8 mouse cellular contexts compared by ENCODE assay signal in the genomic region with DNA sequence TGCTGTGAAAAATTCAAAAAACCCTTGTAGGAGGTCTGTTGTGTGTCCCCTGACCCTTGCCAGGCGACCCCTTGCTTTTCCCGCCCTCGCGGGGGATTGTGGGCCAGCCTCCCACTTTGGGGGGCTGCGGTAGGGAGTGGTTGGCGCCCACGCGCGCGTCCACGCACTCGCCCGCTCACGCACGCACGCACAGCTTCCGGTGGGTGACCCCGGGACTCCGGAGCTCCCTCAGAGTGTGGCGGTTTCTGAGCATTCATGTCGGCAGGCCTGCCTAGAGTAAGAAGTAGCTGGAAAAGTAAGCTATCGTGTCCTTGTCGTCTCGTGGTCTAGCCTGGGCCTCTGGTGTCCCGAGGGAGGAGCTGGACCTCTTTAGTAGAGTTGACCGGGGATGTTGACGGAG. TPM values are rescaled to one million over a fixed set of nuclear protein-coding genes. Genes with fewer than 3 reads are reported as not detected.
A peak's percentile ranks its signal among the peaks of the same experiment; 100 is the strongest.
DNase-seq lines count a peak whose midpoint lies in the region; ATAC-seq and TF ChIP-seq lines count a peak whose summit lies in the region.

A gene (minus strand): TSS at position 79 of the 400 bp plus-strand sequence.
A gene (plus strand): TSS at position 190 of the 400 bp plus-strand sequence.

- peak within 1 kb of the TSS; percentile 74 for H3K4me2 ChIP-seq in heart, embryonic 12.5 days
- peak within 1 kb of the TSS; percentile 42 for H3K4me2 ChIP-seq in embryonic facial prominence, embryonic 11.5 days (ENCODE audit: low read depth, low read length)
- peak within 1 kb of the TSS; percentile 50 for H3K4me2 ChIP-seq in hindbrain, embryonic 14.5 days (replicated peaks)
- peak within 1 kb of the TSS; percentile 75 for H3K4me2 ChIP-seq in liver, postnatal 0 days (ENCODE audit: low read depth, low read length)

- H3K9me3 ChIP-seq in heart, embryonic 12.5 days (replicated peaks): no peaks in the 10 kb centered on the region
- no peaks in the 10 kb centered on the region for H3K9me3 ChIP-seq in E14TG2a.4 (ENCODE audit: low read length)
- H3K9me3 ChIP-seq in embryonic facial prominence, embryonic 11.5 days (replicated peaks; ENCODE audit: control insufficient read depth, low read length): no peaks in the 10 kb centered on the region
- no peaks in the 10 kb centered on the region for H3K9me3 ChIP-seq in hindbrain, embryonic 14.5 days (ENCODE audit: control insufficient read depth, low read length)
- no peaks in the 10 kb centered on the region for H3K9me3 ChIP-seq in liver, postnatal 0 days (ENCODE audit: low read length)

- DNase-seq in heart, postnatal 36 days: no peak
- no peak for DNase-seq in embryonic facial prominence, embryonic 11.5 days (ENCODE audit: low spot score)
- DNase-seq in hindbrain, embryonic 14.5 days (ENCODE audit: low spot score): no peak
- peak; percentile 28 for DNase-seq in liver, postnatal 0 days
- peak; percentile 69 for DNase-seq in testis, postnatal 10 days (ENCODE audit: low spot score)
- no peak for DNase-seq in embryo, embryonic 10 days (ENCODE audit: low spot score)

- H3K27ac ChIP-seq in heart, embryonic 12.5 days (ENCODE audit: poor library complexity, severe bottlenecking): peak within 1 kb of the TSS; percentile 94
- peak within 1 kb of the TSS; percentile 88 for H3K27ac ChIP-seq in embryonic facial prominence, embryonic 11.5 days (replicated peaks; ENCODE audit: low read depth, low read length)
- H3K27ac ChIP-seq in hindbrain, embryonic 14.5 days: peak within 1 kb of the TSS; percentile 95
- peak within 1 kb of the TSS; percentile 73 for H3K27ac ChIP-seq in liver, postnatal 0 days (ENCODE audit: low read depth)

- no peak for TF ChIP-seq CTCF in E14TG2a.4 (conservative IDR thresholded peaks at IDR 0.05; ENCODE audit: low read length)
- TF ChIP-seq CTCF in liver, postnatal 0 days (IDR thresholded peaks at IDR 0.05; ENCODE audit: low read depth): no peak

- 0 out of 2 replicates have a peak, but pooled peaks have one; percentile 22 for ATAC-seq in heart, embryonic 12.5 days (ENCODE audit: insufficient number of reproducible peaks, low FRiP score)
- ATAC-seq in embryonic facial prominence, embryonic 11.5 days (replicated peaks; ENCODE audit: insufficient number of reproducible peaks, low FRiP score, low TSS enrichment, low read depth): no peak
- peak; percentile 44; the same call in 1 of the 2 replicates for ATAC-seq in hindbrain, embryonic 14.5 days (ENCODE audit: low FRiP score)
- ATAC-seq in liver, postnatal 0 days: no peak

- intact Hi-C loops in heart, postnatal 36 days (cut with DNase I): loop anchor here (2.0 kb wide), 1 partner anchor 16 kb away; no protein-coding TSS in a partner anchor

- H3K4me3 ChIP-seq in heart, embryonic 12.5 days: peak within 1 kb of the TSS; percentile 63
- peak within 1 kb of the TSS; percentile 88 for H3K4me3 ChIP-seq in E14TG2a.4 (replicated peaks; ENCODE audit: low read length)
- H3K4me3 ChIP-seq in embryonic facial prominence, embryonic 11.5 days (ENCODE audit: low read depth, low read length): peak within 1 kb of the TSS; percentile 55
- H3K4me3 ChIP-seq in hindbrain, embryonic 14.5 days (replicated peaks; ENCODE audit: low read length): peak within 1 kb of the TSS; percentile 53
- H3K4me3 ChIP-seq in liver, postnatal 0 days (ENCODE audit: low read depth, low read length): peak within 1 kb of the TSS; percentile 62

- H3K27me3 ChIP-seq in heart, embryonic 12.5 days (replicated peaks): no peaks in the 10 kb centered on the region
- no peaks in the 10 kb centered on the region for H3K27me3 ChIP-seq in E14TG2a.4 (ENCODE audit: insufficient read depth, low read length)
- H3K27me3 ChIP-seq in embryonic facial prominence, embryonic 11.5 days (ENCODE audit: control insufficient read depth, insufficient read depth, low read length): no peaks in the 10 kb centered on the region
- no peaks in the 10 kb centered on the region for H3K27me3 ChIP-seq in hindbrain, embryonic 14.5 days (ENCODE audit: control insufficient read depth, insufficient read depth, low read length)
- no peaks in the 10 kb centered on the region for H3K27me3 ChIP-seq in liver, postnatal 0 days (ENCODE audit: insufficient read depth, low read length)

- no peak for TF ChIP-seq EP300 in liver, postnatal 0 days (IDR thresholded peaks at IDR 0.05; ENCODE audit: low read depth)

- 70% methylated on average over 27 of the region's 27 CpGs for whole genome bisulfite sequencing in heart, embryonic 12.5 days
- WGBS in embryonic facial prominence, embryonic 11.5 days: 72% methylated on average over 27 of the region's 27 CpGs
- WGBS in hindbrain, embryonic 14.5 days: 73% methylated on average over 27 of the region's 27 CpGs
- 76% methylated on average over 27 of the region's 27 CpGs for WGBS in liver, postnatal 0 days (ENCODE audit: insufficient replicate concordance)

- peaks cover 5% of the 10 kb centered on the region for H3K4me1 ChIP-seq in heart, embryonic 12.5 days (replicated peaks)
- peaks cover 21% of the 10 kb centered on the region for H3K4me1 ChIP-seq in E14TG2a.4 (replicated peaks; ENCODE audit: low read depth, low read length)
- no peaks in the 10 kb centered on the region for H3K4me1 ChIP-seq in embryonic facial prominence, embryonic 11.5 days (ENCODE audit: control insufficient read depth, insufficient read depth, low read length)
- 0 out of 2 replicates have a peak, but pooled peaks cover 4% of the 10 kb centered on the region for H3K4me1 ChIP-seq in hindbrain, embryonic 14.5 days (replicated peaks; ENCODE audit: control insufficient read depth, insufficient read depth, low read length)
- peaks cover 5% of the 10 kb centered on the region for H3K4me1 ChIP-seq in liver, postnatal 0 days (ENCODE audit: insufficient read depth)

- peaks cover 17% of the 10 kb centered on the region for H3K36me3 ChIP-seq in heart, embryonic 12.5 days
- peaks cover 24% of the 10 kb centered on the region for H3K36me3 ChIP-seq in E14TG2a.4 (ENCODE audit: insufficient read depth, low read length)
- H3K36me3 ChIP-seq in embryonic facial prominence, embryonic 11.5 days (replicated peaks; ENCODE audit: control insufficient read depth, insufficient read depth, low read depth, low read length): no peaks in the 10 kb centered on the region
- H3K36me3 ChIP-seq in hindbrain, embryonic 14.5 days (replicated peaks; ENCODE audit: control insufficient read depth, insufficient read depth): no peaks in the 10 kb centered on the region
- no peaks in the 10 kb centered on the region for H3K36me3 ChIP-seq in liver, postnatal 0 days (replicated peaks; ENCODE audit: insufficient read depth, low read length)

- H3K9ac ChIP-seq in heart, embryonic 12.5 days: peak within 1 kb of the TSS; percentile 80
- H3K9ac ChIP-seq in embryonic facial prominence, embryonic 11.5 days (replicated peaks; ENCODE audit: low read length): peak within 1 kb of the TSS; percentile 78
- peak within 1 kb of the TSS; percentile 71 for H3K9ac ChIP-seq in hindbrain, embryonic 14.5 days
- H3K9ac ChIP-seq in liver, postnatal 0 days (replicated peaks): peak within 1 kb of the TSS; percentile 75

RNA-seq across cellular contexts. Expression of the first gene that starts in this region (rescaled TPM):
- 10.8 and 11.5 TPM in 2 replicates for polyA plus RNA-seq in heart, embryonic 12.5 days (2016; fragmentation: Nextera tagmentation; extraction: Ambion mirVana)
- 1 to 10 TPM; 1.1 to 1.3 TPM for total RNA-seq in heart, postnatal 36 days (2021)
- 12.1 and 13.5 TPM in 2 replicates for polyA plus RNA-seq in embryonic facial prominence, embryonic 11.5 days (2014; fragmentation: Nextera tagmentation; extraction: Ambion mirVana)
- 3.2 and 4.0 TPM in 2 replicates for polyA plus RNA-seq in hindbrain, embryonic 14.5 days (2014; fragmentation: Nextera tagmentation; extraction: Ambion mirVana)
- 1.6 and 2.6 TPM in 2 replicates for polyA plus RNA-seq in liver, postnatal 0 days (2015; fragmentation: Nextera tagmentation; extraction: Ambion mirVana)

RNA-seq across cellular contexts. Expression of the second gene that starts in this region (rescaled TPM):
- polyA plus RNA-seq in heart, embryonic 12.5 days (2016; fragmentation: Nextera tagmentation; extraction: Ambion mirVana): 0.27 and 0.45 TPM in 2 replicates
- total RNA-seq in heart, postnatal 36 days (2021): under 1 TPM in 1 of 2 experiments, not detected in 1; 0.33 TPM
- 0.42 and 0.80 TPM in 2 replicates for polyA plus RNA-seq in embryonic facial prominence, embryonic 11.5 days (2014; fragmentation: Nextera tagmentation; extraction: Ambion mirVana)
- polyA plus RNA-seq in hindbrain, embryonic 14.5 days (2014; fragmentation: Nextera tagmentation; extraction: Ambion mirVana): 0.72 and 1.1 TPM in 2 replicates
- polyA plus RNA-seq in liver, postnatal 0 days (2015; fragmentation: Nextera tagmentation; extraction: Ambion mirVana): 0.24 TPM in 1 of 2 replicates, not detected in the other

Comparison
In these comparisons a context has a peak if more than half of its experiments do, and no peak if none do; other contexts are left out.
1. ATAC-seq: peak in heart, embryonic 12.5 days (single experiment) and hindbrain, embryonic 14.5 days (single experiment); none in embryonic facial prominence, embryonic 11.5 days (single experiment) and liver, postnatal 0 days (single experiment).
2. DNase-seq: peak in liver, postnatal 0 days (single experiment) and testis, postnatal 10 days (single experiment); none in heart, postnatal 36 days (0 of 2), embryonic facial prominence, embryonic 11.5 days (single experiment), hindbrain, embryonic 14.5 days (single experiment) and embryo, embryonic 10 days (single experiment).
3. Peak in every context shown above with its lines, with median percentiles within 50 percentile points of each other: H3K27ac ChIP-seq, H3K4me2 ChIP-seq, H3K4me3 ChIP-seq and H3K9ac ChIP-seq.